Mouse (Mus musculus) hindbrain, embryonic 11.5 days (tissue): Measurements from ENCODE around the gene Tefm. TPM values are rescaled to one million over a fixed set of nuclear protein-coding genes. Genes with fewer than 3 reads are reported as not detected.

Experiments used
- ATAC-seq: fragments of 200-750 bp; cut with Nextera tagmentation; 2 replicates; pipeline ENCODE4 v1.8.0; 2017; ENCODE audit warnings: mild to moderate bottlenecking, moderate TSS enrichment, moderate library complexity; ENCODE audit not compliant: low FRiP score
- DNase-seq: peaks from one replicate; pipeline ENCODE4 v3.0.0-alpha.2; 2015; ENCODE audit warnings: low spot score
- H3K27ac ChIP-seq: fragments of 300-500 bp; sonication (generic); 2 replicates; pipeline ENCODE4 v1.5.1; 2014; ENCODE audit warnings: mild to moderate bottlenecking, low read depth, low read length
- H3K27me3 ChIP-seq: fragments of 300-500 bp; sonication (generic); 2 replicates; pipeline ENCODE4 v1.6.1; 2014; ENCODE audit warnings: mild to moderate bottlenecking, low read length, moderate library complexity, mixed read lengths; ENCODE audit not compliant: control insufficient read depth, insufficient read depth
- H3K36me3 ChIP-seq: fragments of 300-500 bp; sonication (generic); 2 replicates; pipeline ENCODE4 v1.6.1; 2014; ENCODE audit warnings: mild to moderate bottlenecking, low read length, moderate library complexity, mixed read lengths; ENCODE audit not compliant: control insufficient read depth, insufficient read depth
- H3K4me1 ChIP-seq: fragments of 300-500 bp; sonication (generic); replicated peaks from 2 replicates; pipeline ENCODE4 v1.6.1; 2014; ENCODE audit warnings: low read length, mixed read lengths; ENCODE audit not compliant: control insufficient read depth, insufficient read depth
- H3K4me2 ChIP-seq: fragments of 300-500 bp; sonication (generic); replicated peaks from 2 replicates; pipeline ENCODE4 v1.6.1; 2014; ENCODE audit warnings: mild to moderate bottlenecking, low read depth, low read length
- H3K4me3 ChIP-seq: fragments of 300-500 bp; sonication (generic); 2 replicates; pipeline ENCODE4 v1.5.1; 2014; ENCODE audit warnings: low read depth, low read length
- H3K9ac ChIP-seq: fragments of 300-500 bp; sonication (generic); 2 replicates; pipeline ENCODE4 v1.6.1; 2014; ENCODE audit warnings: low read depth, low read length
- H3K9me3 ChIP-seq: fragments of 300-500 bp; sonication (generic); 2 replicates; pipeline ENCODE4 v1.6.1; 2016; ENCODE audit warnings: low read length; ENCODE audit not compliant: control insufficient read depth
- WGBS: fragments of 180-500 bp; shearing (Covaris S2); extraction: QIAGEN DNeasy Blood & Tissue Kit; methylation state at CpG from one replicate; pipeline ENCODE4 v1.1.7; 2014; 5-methylcytosine and 5-hydroxymethylcytosine counted together
- polyA plus RNA-seq: library from polyadenylated mRNA; unstranded; fragments of >200 nt; fragmentation: Nextera tagmentation; extraction: Ambion mirVana; gene quantifications from 2 replicates; pipeline ENCODE4 v1.2.1, GENCODE M21; 2014

Gene Tefm
- polyA plus RNA-seq, 1 experiment from 2014 or later: 34.6 TPM

- DNase-seq: no peak
- no peak for ATAC-seq
- WGBS: 75% methylated on average over 11 of the region's 11 CpGs
- Histone ChIP-seq H3K4me3 (no peak overlapping the region), H3K27me3 (no peaks in the 10 kb centered on the region), H3K27ac (no peak overlapping the region), H3K9me3 (no peaks in the 10 kb centered on the region), H3K4me2 (no peak overlapping the region), H3K36me3 (no peaks in the 10 kb centered on the region), H3K4me1 (no peaks in the 10 kb centered on the region), H3K9ac (no peak overlapping the region)
Observed at GRCm38 (mm10) chr11:80176911-80177895, 35.2 kb upstream of the Tefm start.

- DNase-seq (no peak), ATAC-seq (no peak)
- no peak overlapping the region for H3K4me2 ChIP-seq
- H3K27me3 ChIP-seq: no peaks in the 10 kb centered on the region
- H3K9me3 ChIP-seq: no peaks in the 10 kb centered on the region
- H3K36me3 ChIP-seq: no peaks in the 10 kb centered on the region
- H3K4me3 ChIP-seq: no peak overlapping the region
- no peaks in the 10 kb centered on the region for H3K4me1 ChIP-seq
- 87% methylated on average over 11 of the region's 11 CpGs for WGBS
- H3K27ac ChIP-seq: no peak overlapping the region
- H3K9ac ChIP-seq: no peak overlapping the region
Observed at GRCm38 (mm10) chr11:80173963-80174670, 32.1 kb upstream of the Tefm start.

DNA sequence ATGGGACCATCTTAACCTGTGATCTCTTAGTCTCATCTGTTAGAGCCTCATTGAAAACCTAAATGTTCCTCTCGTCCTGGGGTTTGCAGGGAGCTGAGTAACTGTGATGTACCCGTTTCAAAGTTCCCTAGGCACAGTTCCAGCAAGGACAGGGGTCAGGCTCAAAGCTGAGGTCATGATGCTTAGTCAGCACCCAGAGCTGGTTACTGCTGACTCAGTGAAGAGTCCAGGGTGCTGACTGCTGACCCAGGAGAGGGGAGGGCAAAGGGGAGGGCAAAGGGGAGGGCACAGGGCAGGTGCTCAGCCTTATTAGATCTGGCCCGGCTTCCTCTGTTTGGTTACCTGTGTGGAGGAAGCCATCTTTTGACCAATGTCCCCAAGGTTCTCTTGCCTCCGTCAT is 29.9 kb upstream of the Tefm start:
- 71% methylated on average over 4 of the region's 4 CpGs for WGBS
- ATAC-seq: no peak
- H3K9ac ChIP-seq: no peak overlapping the region

DNA sequence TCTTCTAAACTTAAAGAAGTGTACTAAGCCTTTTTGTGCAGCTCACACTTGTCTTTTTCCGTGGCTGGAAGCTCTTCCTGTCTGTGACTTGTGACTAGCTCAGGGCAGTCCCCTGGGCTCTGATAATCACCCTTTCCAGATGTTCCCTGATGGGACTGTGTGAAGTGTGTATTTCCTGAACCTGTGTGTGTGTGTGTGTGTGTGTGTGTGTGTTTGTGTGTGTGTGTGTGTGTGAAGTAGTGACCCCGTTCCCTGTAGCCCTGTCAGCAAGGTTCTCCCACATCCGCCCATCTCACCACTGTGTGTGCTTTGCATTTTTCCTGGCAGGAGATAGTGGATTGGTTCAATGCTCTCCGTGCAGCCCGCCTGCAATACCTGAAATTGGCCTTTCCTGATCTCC is 28.4 kb upstream of the Tefm start:
- Histone ChIP-seq H3K9me3 (no peaks in the 10 kb centered on the region), H3K36me3 (no peaks in the 10 kb centered on the region), H3K4me1 (no peaks in the 10 kb centered on the region), H3K27me3 (no peaks in the 10 kb centered on the region), H3K4me3 (no peak overlapping the region), H3K27ac (no peak overlapping the region), H3K4me2 (no peak overlapping the region), H3K9ac (no peak overlapping the region)
- 73% methylated on average over 5 of the region's 5 CpGs for WGBS
- ATAC-seq (no peak), DNase-seq (no peak)

More for the DNA sequence above, 29.9 kb upstream of the Tefm start:
- Histone ChIP-seq H3K4me2 (no peak overlapping the region), H3K27me3 (no peaks in the 10 kb centered on the region), H3K4me3 (no peak overlapping the region), H3K4me1 (no peaks in the 10 kb centered on the region), H3K27ac (no peak overlapping the region), H3K36me3 (no peaks in the 10 kb centered on the region), H3K9me3 (no peaks in the 10 kb centered on the region)
- no peak for DNase-seq

DNA sequence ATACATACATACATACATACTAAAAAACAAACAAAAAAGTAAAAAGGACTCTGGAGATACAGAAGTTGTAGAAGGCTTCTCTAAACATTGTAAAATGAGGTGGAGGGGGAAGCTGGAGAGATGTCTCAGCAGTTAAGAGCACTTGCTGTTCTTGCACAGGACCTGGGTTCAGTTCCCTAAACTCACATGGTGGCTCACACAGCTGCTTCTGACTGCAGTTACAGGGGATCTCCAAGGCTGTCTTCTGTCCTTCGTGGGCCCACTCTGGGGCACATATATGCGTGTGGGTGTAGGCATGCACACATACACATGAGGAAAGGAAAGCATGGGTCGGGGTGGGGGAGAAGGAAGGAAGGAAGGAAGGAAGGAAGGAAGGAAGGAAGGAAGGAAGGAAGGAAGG is 27.7 kb upstream of the Tefm start:
- H3K27ac ChIP-seq: no peak overlapping the region
- H3K4me3 ChIP-seq: no peak overlapping the region
- ATAC-seq: no peak
- no peaks in the 10 kb centered on the region for H3K27me3 ChIP-seq
- H3K4me2 ChIP-seq: no peak overlapping the region
- H3K4me1 ChIP-seq: no peaks in the 10 kb centered on the region
- no peaks in the 10 kb centered on the region for H3K36me3 ChIP-seq
- no peaks in the 10 kb centered on the region for H3K9me3 ChIP-seq
- H3K9ac ChIP-seq: no peak overlapping the region
- no peak for DNase-seq
- 83% methylated on average over 3 of the region's 3 CpGs for WGBS

GRCm38 (mm10) chr11:80168611-80169249 is 26.8 kb upstream of the Tefm start:
- H3K4me1 ChIP-seq: no peaks in the 10 kb centered on the region
- DNase-seq: no peak
- no peaks in the 10 kb centered on the region for H3K36me3 ChIP-seq
- no peaks in the 10 kb centered on the region for H3K9me3 ChIP-seq
- ATAC-seq: no peak
- H3K27me3 ChIP-seq: no peaks in the 10 kb centered on the region
- H3K4me3 ChIP-seq: no peak overlapping the region
- no peak overlapping the region for H3K27ac ChIP-seq
- WGBS: 83% methylated on average over 4 of the region's 4 CpGs
- H3K4me2 ChIP-seq: no peak overlapping the region
- no peak overlapping the region for H3K9ac ChIP-seq

DNA sequence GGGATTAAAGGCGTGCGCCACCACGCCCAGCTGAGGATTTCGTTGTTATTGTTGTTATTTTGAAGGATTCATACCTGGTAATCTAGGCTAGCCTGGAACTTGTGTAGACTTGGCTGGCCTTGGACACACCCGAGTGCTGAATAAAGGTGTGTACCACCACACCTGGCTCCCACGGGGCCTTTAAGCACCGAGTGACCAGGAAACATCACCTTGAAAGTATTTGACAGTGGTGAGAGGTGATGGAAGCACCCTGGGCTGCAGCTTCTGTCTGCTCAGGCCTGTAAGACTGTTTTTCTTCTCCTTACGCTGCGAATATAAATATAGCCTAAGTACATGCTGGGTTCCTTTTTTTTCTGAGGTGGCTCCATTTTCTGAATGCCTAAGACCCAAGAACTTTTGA is 26.1 kb upstream of the Tefm start:
- Histone ChIP-seq H3K4me2 (no peak overlapping the region), H3K4me1 (no peaks in the 10 kb centered on the region), H3K27ac (no peak overlapping the region), H3K27me3 (no peaks in the 10 kb centered on the region), H3K36me3 (no peaks in the 10 kb centered on the region), H3K9me3 (no peaks in the 10 kb centered on the region), H3K9ac (no peak overlapping the region), H3K4me3 (no peak overlapping the region)
- ATAC-seq: no peak
- WGBS: 94% methylated on average over 9 of the region's 9 CpGs
- no peak for DNase-seq

GRCm38 (mm10) chr11:80164224-80164623 is 22.2 kb upstream of the Tefm start:
- no peaks in the 10 kb centered on the region for H3K4me1 ChIP-seq
- no peak overlapping the region for H3K27ac ChIP-seq
- no peaks in the 10 kb centered on the region for H3K9me3 ChIP-seq
- no peak overlapping the region for H3K4me2 ChIP-seq
- no peak for DNase-seq
- no peaks in the 10 kb centered on the region for H3K27me3 ChIP-seq
- no peak overlapping the region for H3K4me3 ChIP-seq
- H3K9ac ChIP-seq: no peak overlapping the region
- WGBS: 47% methylated on average over 2 of the region's 2 CpGs
- ATAC-seq: no peak
- H3K36me3 ChIP-seq: no peaks in the 10 kb centered on the region
